Mouse (Mus musculus): ENCODE results near the gene Rab25.
A peak's percentile ranks its signal among the peaks of the same experiment; 100 is the strongest.
"Not testable (repeated sequence)": the region's sequence is repeated elsewhere in the genome, so short reads cannot be mapped to it uniquely, and the experiment has no call there.

Rab25 gene

DNA sequence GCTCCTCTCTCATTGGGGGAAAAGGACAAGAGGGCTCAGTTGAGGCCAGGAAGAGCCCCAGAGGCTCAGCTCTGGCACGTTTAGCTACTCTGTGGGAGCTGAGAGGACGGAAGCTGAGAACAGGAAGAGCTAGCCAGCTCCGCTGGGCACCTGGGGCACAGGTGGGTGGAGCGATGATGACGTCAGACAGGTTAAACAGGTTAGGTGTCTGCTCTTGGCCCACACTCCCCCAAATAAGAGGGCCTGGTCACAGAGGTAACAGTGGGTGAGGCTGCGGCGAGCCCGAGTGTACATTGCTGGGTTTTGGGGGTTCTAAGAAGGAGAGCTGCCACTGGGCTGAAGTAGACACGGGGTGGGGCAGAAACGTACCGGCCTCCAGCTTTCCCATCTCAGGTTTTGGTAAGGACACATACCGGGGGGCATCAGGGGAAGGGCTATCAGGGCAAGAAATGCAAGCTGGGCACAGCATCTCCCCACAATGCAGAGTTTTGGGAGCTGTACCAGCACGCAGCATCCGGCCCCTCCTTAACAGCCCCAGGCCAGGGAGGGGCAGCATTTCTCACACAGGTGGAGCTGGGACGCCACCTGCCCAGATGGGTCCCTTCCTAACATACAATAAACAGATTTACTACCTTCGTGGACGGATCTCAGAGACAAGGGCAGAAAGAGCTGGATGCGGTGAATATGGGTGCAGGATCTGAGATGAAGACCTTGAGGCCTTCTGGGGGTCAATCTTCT, at the start of gene Rab25:
Gene Rab25 (minus strand): TSS at position 121 of the 738 bp plus-strand sequence.
- DNase-seq (ENCODE audit: low spot score) = no peak

DNA sequence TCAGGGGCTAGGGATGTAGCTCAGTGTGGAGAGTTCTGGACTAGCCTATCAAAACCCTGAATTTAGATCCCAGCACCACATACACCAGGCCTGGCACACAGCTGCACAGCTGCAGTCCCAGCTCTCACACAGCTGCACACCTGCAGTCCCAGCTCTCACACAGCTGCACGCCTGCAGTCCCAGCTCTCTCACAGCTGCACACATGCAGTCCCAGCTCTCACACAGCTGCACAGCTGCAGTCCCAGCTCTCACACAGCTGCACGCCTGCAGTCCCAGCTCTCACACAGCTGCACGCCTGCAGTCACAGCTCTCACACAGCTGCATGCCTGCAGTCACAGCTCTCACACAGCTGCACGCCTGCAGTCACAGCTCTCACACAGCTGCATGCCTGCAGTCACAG, 48.4 kb upstream of the Rab25 start:
- DNase-seq (ENCODE audit: low spot score) = not testable (repeated sequence)

DNA sequence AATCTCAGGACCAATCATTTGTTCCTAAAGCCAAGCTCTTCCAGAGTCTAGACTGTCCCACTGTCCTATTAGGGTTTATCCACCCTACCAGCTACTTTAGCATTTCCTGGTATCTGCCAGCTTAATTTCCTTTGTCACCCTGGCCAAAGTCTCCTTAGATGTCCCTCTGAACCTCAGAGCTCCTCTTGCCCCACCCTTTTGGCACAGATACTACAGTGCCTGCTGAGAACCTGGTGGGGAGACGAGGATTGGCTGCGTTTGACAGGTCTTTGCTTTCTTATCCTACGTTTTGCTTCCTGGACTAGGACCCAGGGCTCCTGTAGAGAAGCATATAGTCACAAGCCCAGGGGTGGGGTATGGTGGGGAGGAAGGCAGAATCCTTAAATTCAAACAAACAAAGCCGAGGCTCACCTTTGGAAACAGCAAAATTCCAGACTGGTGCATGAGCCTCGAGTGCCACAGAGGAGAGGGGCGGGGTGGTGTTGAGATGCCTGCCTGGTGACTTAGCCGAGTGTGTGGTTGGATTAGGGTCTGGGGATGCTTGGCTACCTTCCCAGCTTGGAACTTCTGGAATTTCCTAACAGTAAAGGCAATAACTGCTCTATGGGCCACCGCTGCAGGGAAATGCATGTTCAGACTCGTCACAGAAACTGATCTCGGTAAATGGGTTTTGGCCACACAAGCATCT, 45.9 kb upstream of the Rab25 start:
- no peak for DNase-seq (ENCODE audit: low spot score)

- no peak for DNase-seq (ENCODE audit: low spot score)
These were observed 45.0 kb upstream of the Rab25 start for GRCm38 (mm10) chr3:88592942-88593576.

GRCm38 (mm10) chr3:88591950-88592731, 44.0 kb upstream of the Rab25 start:
- DNase-seq (ENCODE audit: low spot score) = peak; percentile 82

DNA sequence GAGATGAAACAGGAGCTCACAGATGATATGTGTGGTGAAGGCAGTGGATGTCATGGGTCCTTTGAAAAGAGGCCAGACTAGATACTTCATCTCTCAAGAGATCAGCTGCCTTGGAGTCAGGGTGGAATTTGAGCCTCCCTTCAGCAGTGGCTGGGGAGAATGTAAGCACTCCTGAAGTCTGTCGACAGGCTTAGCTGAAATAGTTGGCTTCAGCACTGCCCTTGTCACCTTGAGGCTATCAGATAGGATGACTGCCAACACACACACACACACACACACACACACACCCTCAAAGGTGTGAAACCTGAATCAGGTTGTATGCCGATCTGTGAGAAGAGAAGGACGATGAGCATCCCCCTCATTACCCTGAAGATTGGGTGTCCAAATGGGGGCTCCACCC, 42.9 kb upstream of the Rab25 start:
- DNase-seq (ENCODE audit: low spot score) = no peak

DNA sequence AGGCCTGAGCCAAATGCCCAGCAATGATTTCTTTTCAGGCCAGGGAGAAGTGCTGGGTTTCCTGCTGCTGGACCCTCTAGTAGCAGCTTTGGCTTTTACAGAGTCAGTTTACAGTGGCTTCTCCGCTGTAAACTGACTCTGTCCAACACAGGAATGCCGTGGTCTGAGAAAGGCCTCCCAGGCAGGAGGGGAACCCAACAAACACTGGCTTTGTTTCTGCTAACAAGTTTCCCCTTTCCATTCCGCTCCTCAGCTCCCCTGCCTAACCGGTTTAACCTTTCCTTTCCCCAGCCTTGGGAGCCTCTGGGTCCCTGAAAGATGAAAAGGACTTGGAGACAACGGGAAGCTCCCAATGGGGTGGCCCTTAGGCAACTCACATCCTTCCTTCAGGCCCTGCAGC, 42.1 kb upstream of the Rab25 start:
- DNase-seq (ENCODE audit: low spot score) = no peak

DNA sequence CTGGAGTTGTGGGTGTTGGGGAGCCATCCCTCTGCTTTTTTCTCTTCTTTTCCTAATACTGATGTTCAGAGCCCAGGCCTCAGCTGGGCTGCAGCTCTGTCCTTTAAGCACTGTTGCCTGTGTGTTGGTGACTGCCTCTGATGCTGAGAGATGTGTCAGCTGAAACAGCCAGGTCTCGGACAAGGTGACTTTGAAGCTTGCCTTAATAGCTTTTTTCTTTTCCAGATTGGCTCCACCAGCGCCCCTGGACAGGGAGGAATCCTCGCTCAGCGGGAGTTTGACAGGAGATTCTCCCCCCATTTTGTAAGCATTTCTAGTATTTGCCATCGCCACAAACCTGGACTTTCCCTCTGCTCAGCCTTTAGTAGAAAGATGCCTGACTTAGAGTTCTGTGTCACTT, 38.5 kb upstream of the Rab25 start:
- DNase-seq (ENCODE audit: low spot score) = no peak

DNA sequence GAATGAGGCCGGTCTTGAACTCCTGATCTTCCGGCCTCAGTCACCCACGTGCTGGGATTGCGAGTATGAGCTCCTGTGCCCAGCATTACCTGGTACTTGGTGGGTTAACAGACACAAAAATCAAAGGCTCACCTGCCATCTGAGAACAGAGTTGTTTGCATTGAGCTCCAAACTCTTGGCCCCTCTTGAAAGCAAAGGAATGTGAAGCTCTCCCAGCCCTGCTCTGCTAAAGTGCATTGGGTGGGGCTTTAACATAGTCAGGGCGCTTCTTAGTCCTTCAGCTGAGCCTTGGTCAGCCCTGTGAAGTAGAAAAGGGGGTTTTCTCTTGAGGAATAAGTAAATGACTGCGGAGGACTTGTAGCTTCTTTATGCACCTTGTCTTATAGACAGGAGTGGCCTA, 37.7 kb upstream of the Rab25 start:
- no peak for DNase-seq (ENCODE audit: low spot score)

- peak; percentile 76 for DNase-seq (ENCODE audit: low spot score)
These were observed 31.5 kb upstream of the Rab25 start for GRCm38 (mm10) chr3:88579454-88580117.

- DNase-seq (ENCODE audit: low spot score) = no peak
These were observed 30.7 kb upstream of the Rab25 start for GRCm38 (mm10) chr3:88578498-88579424.

DNA sequence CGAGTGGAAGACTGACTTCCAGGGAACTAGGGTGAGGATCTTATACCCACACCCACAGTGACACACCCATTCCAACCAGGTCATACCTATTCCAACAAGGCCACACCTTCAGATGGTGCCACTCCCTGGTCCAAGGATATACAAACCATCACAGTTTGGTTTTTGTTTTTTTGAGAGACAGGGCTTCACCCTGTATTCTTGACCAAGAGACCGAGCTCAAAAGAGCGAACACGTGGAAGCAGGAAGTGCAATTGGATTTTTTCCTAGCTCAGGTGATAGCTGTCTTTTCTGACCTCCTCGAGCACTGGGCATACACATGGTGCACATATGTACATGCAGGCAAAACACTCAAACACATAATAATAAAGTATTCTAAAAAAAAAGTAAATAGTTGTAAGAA, 29.7 kb upstream of the Rab25 start:
- DNase-seq (ENCODE audit: low spot score) = not testable (repeated sequence)

GRCm38 (mm10) chr3:88575540-88575939, 27.4 kb upstream of the Rab25 start, which contains the start of gene Ssr2:
Gene Ssr2, plus strand, starts transcription at chr3:88575876.
- DNase-seq (ENCODE audit: low spot score) = no peak

DNA sequence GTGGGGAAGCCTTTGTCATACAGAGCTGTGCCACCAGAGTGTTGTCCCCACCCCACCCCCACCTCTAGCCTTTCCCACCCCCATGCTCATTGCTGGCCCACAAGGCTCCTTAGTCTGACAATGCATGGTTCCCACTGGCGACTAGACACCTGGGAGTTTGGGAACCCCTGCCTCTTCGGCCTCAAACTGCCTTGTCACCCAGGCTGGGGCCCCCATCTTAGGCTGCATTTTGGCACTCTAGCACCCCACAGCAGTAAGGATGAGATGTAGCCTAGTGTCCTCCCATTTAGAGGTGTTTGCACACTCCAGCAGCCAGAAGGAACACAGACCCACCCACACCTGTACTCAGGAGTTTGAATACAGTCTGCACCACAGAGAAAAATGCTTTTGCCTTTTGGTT, 25.7 kb upstream of the Rab25 start:
- no peak for DNase-seq (ENCODE audit: low spot score)

- DNase-seq (ENCODE audit: low spot score) = no peak
These were observed 24.7 kb upstream of the Rab25 start for GRCm38 (mm10) chr3:88572835-88573234.

DNA sequence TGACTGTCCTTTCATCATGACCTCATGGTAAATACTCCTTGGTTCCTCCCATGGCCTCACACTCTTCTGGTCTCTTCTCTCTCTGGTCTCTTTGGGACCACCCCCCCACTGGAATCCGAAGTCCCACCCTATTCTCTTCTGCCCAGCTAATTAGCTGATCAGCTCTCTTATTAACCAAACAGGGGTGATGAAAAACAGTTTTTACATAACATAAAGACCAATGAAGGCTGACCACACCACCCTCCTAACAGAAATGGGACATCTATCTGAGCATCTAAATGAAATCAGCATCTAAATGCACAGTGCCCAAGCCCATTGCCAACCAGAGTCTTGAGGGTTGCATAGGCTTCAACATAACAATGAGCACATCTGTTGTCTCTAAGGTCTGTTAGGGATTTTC, 23.8 kb upstream of the Rab25 start:
- no peak for DNase-seq (ENCODE audit: low spot score)

DNA sequence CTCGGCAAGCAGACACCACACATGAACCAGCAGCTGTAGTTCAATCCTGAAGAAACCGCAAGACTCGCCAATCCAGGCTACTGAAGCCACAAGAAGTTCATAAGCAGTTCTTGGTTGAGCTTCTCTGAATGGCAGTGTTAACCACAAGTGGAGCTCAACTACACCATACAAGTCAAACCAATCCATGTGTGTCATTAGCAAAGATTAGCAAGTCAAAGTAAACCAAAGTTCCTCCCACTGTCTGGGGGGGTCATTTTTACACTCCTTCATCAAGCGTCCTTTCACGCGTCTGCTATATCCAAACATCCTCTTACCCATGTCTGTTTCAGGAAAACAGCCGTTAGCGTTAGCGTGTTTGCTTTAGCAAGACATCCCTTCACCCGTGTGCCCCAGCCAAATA, 22.2 kb upstream of the Rab25 start:
- no peak for DNase-seq (ENCODE audit: low spot score)

DNA sequence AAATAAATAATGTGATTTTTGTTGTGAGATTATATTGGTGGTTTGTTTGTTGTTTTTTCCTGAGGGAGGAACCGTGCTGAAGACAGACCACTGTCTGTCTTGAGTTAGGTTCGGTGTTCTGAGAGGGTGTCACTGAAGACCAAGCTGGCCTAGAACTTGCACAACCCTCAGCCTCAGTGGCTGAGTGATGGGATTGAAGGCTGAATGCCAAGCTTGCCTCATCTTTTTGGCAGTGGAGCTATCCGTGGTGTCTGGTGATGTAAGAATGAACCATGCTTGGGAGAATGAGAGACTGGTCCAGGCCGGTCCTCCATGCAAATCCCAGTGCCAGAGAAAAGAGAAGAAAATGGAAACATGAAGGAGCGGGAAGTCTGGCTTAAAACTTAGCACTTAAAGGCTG, 21.6 kb upstream of the Rab25 start:
- DNase-seq (ENCODE audit: low spot score) = no peak

DNA sequence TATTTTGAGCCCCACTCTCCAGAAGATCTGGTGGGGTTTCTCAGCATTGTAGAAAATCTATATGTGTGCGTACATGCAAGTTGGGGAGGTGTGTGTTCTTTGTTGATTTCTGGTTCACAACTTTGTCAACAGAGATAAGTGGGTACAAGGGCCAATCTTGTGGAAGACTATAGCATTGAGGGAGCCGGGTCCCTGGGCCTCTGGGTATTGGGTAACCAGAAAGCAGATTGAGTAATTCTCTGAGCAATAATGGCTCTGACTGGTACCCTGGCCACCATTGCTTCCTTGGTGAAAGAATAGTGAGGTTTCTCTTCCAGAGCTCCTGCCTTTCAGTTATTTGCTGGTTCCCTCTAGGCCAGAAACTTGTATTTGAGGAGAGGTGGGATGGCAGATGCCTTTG, 21.0 kb upstream of the Rab25 start:
- no peak for DNase-seq (ENCODE audit: low spot score)

DNA sequence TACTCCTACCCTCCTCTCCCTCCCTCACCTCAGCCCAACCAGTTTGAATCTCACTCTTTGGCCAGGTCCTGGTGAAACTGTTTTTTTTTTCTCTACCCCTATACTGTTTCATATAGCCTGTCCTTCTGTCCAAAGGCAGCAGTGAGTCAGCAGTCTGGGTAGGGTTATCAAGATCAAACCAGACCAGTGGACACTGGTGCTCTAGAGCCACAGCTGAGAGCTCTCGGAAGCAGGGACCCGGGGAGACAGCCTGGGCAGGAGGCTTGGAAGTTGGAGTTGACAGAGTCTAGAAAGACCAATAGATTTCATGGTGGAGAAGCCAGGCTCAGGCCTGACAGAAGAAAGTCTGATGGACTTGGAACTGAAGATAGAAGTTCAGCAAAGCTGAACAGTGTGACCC, 20.5 kb upstream of the Rab25 start:
- no peak for DNase-seq (ENCODE audit: low spot score)

DNA sequence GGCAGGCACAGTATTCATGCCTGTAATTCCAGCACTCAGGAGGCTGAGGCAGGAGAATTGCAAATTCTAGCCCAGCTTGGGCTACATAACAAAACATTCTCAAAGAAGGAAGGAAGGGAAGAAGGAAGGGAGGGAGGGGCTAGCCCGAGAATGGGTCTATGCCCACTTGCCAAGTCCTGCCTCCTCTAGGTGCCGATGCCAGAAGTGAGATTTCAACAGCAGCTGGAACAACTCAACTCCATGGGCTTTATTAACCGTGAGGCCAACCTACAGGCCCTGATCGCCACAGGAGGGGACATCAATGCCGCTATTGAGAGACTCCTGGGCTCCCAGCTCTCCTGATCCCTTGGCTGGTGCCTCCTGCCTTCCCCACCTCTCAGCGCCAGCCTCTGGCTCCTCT, 19.8 kb upstream of the Rab25 start:
- DNase-seq (ENCODE audit: low spot score) = no peak

Measured in c-Kit-positive CD71-positive TER-119-positive erythroid progenitor cells, embryonic 14.5 days (primary cell).